In genomic region chr2:64965227-64965864, GRCm38 (mm10) we compare ENCODE assay signal across 8 mouse cellular contexts. TPM values are rescaled to one million over a fixed set of nuclear protein-coding genes. Genes with fewer than 3 reads are reported as not detected.
DNase-seq lines count a peak whose midpoint lies in the region; ATAC-seq and TF ChIP-seq lines count a peak whose summit lies in the region.

No protein-coding gene starts in this region.

- WGBS in hindbrain, embryonic 12.5 days: 32% methylated on average over 5 of the region's 5 CpGs

- peaks cover 6% of the 10 kb centered on the region for H3K4me1 ChIP-seq in hindbrain, embryonic 12.5 days

- no peak overlapping the region for H3K4me2 ChIP-seq in hindbrain, embryonic 12.5 days (replicated peaks)

- H3K36me3 ChIP-seq in hindbrain, embryonic 12.5 days: no peaks in the 10 kb centered on the region

- H3K27me3 ChIP-seq in hindbrain, embryonic 12.5 days: no peaks in the 10 kb centered on the region

- intact Hi-C loops in gastrocnemius, adult 2 months (cut with DNase I): loop anchor here (1.0 to 5.0 kb wide), 2 partner anchors 38 to 372 kb away; no protein-coding TSS in a partner anchor

- H3K27ac ChIP-seq in gastrocnemius, adult 2 months: no peak overlapping the region
- H3K27ac ChIP-seq in hindbrain, embryonic 12.5 days: no peak overlapping the region

- H3K4me3 ChIP-seq in gastrocnemius, adult 2 months: no peak overlapping the region
- no peak overlapping the region for H3K4me3 ChIP-seq in hindbrain, embryonic 12.5 days

- peak; percentile 79 for TF ChIP-seq CTCF in gastrocnemius, adult 2 months (IDR thresholded peaks at IDR 0.05)

- H3K9me3 ChIP-seq in hindbrain, embryonic 12.5 days (replicated peaks): no peaks in the 10 kb centered on the region

- no peak for DNase-seq in gastrocnemius, adult 2 months
- no peak for DNase-seq in gastrocnemius, adult 8-10 months (ENCODE audit: low spot score in 2 of 2)
- DNase-seq in B cell, adult 2 months: peak; percentile 2
- peak; percentile 68 to 74 for DNase-seq in cerebellum, postnatal 14 days
- DNase-seq in left cerebral cortex, adult 18-20 months (ENCODE audit: low spot score in 2 of 2): peak; percentile 21 to 55
- peak; percentile 3 for DNase-seq in naive thymus-derived CD4-positive, alpha-beta T cell, adult 2 months (ENCODE audit: low read depth)
- no peak for DNase-seq in spleen, postnatal 36 days (ENCODE audit: low spot score in 2 of 2)

- peak; percentile 78 for ATAC-seq in hindbrain, embryonic 12.5 days (ENCODE audit: low FRiP score)

- no peak overlapping the region for H3K9ac ChIP-seq in hindbrain, embryonic 12.5 days

RNA-seq across cellular contexts. Expression of gene Grb14, which starts 59.4 kb away (rescaled TPM):
- 10 to 100 TPM; 11.4 to 32.4 TPM for total RNA-seq in gastrocnemius, adult 2 months (2021)
- total RNA-seq in gastrocnemius, adult 8-10 months (2022): 10 to 100 TPM; 10.3 to 26.3 (median 20.2) TPM
- polyA plus RNA-seq in hindbrain, embryonic 12.5 days (2016; fragmentation: Nextera tagmentation; extraction: Ambion mirVana): 11.0 and 11.7 TPM in 2 replicates
- 10 to 100 TPM; 20.1 to 23.3 TPM for total RNA-seq in left cerebral cortex, adult 18-20 months (2021)

Comparison
In these comparisons a context has a peak if more than half of its experiments do, and no peak if none do; other contexts are left out.
1. DNase-seq: peak in B cell, adult 2 months (2 of 2), cerebellum, postnatal 14 days (2 of 2), left cerebral cortex, adult 18-20 months (2 of 2) and naive thymus-derived CD4-positive, alpha-beta T cell, adult 2 months (single experiment); none in gastrocnemius, adult 2 months (single experiment), gastrocnemius, adult 8-10 months (0 of 2) and spleen, postnatal 36 days (0 of 2).